Mouse (Mus musculus): ENCODE data around the gene Creb1.
"Not testable (repeated sequence)": the region's sequence is repeated elsewhere in the genome, so short reads cannot be mapped to it uniquely, and the experiment has no call there.

The Creb1 gene

DNA sequence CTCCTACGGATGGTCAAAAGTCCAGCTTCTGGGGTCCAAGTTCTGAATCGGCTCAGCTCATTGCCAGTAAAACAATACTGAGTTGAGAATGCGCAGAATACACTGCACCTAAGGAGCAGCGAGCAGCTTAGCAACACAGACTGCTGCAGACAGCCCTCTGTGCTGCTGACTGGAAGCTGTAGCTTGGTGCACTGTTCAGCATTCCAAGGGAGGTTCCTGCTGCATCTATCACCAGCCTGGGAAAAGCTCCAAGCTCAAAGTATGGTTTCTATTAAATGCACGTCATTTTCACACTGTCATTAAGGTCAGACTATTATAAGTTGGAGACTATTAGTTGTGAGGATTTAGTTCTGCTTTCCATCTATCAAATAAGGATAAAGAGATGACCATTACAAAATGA, 88.7 kb downstream of the Creb1 start:
- DNase-seq = peak; percentile 20 to 25

DNA sequence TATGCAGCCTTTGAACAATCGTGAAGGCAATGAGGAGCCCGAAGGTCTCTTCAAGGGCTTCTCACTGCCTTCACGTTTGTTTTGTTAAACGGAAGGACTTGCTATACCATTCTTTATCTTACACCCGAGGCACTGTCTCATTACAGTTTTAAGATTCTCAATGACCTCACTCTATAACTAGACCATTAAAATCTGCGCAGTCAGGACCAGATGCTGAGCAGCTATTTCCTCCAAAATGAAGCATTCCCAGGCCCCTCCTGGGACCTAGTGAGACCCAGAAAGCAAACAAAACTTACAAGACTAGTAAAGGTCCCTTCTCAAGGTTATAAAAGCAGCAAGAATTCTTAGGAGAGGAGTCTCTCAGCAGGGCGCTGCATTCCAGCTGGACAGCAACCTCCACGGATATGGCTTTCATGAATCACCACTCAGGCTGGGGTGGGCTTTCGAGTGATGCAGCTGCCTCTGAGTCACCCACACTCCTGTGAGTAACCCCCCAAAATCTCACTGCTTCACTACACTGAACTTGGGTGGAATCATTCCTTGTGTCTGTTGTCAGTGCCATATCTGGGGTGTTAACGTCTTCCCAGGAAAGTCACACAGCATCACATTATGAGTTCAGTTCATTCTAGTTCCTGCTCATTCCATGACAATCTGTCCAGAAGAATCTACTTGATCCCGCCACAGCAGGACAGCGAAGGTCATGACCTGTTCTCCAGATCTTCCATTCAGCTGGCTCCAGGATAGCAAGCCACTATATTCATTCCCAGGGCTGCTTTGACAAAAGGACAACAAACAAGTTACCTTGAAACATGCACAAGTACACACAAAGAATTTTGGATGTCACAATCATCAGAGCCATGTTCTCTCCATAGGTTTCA, 91.4 kb downstream of the Creb1 start:
- no peak for DNase-seq

DNA sequence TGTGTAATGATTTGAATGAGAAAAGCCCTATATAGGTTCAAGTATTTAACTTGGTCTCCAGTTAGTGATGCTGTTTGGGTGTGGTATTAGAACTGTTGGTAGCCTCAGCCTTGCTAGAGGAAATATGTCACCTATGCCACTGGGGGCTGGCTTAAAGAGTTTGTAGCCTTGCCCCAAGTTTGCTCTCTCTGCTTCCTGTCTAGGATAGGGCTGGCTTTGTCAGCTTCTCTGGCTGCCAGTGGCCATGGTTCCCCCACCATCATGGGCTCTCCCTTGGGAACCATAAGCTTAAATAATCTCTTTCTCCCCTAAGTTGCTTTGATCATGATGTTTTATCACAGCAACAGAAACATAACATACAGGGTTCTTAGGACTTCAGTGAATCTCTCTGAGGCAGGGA, 92.8 kb downstream of the Creb1 start:
- no peak for DNase-seq

DNA sequence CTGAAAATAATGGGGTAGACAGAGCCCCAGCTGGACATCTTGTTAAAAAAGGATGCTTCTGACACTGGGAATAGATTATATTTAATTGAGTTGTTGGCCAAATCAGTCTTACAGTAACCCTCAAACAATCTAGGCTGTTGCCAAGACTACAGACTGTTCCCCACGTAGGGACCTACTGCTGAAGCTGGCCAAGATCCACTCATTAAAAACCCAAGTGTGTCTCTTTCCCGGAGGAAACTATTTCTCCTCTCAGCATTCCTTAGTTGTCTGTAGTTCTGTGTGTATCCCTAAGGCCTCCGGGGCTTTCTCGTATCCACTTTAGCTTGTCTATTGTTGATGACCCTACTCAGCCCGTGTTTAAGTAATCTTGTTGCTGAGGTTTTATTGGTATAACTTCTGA, 99.1 kb downstream of the Creb1 start:
- DNase-seq = no peak

DNA sequence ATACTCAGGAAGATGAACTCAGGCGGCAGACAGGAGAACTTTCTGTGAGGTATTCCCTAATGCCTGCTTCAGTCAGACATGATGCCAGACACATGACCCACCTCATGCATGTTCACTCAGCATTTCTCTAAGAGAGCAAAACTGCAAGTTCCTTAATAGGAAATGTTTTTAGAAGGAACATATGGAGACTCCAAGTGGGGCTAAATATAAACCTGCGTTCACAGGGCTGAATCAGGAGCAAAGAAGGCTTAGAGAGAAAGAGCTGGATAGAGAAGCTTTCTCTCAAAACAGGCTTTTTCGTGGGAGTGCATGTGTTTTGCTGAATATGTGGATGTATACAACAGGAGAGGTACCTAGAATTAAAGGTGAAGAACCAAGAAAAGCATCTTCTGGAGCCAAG, 100.8 kb downstream of the Creb1 start:
- no peak for DNase-seq

DNA sequence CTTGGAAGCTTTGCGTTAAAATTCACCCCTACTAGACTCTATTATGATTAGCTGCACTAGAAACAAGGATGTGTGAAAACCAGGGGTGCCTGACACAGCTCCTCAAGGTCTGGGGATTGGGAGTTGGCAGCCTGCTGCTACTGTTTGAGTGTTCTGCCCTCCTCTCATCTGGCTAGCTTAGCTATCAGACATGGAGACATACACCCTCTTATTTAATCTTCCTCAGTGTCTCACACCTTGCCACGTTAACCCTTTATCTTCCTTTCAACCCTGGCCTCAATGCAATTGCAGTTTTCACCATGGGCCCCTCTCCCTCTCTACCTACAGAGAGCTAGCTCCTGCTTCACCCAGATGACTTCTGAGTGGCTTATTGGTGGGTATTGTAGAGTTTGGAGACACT, 103.2 kb downstream of the Creb1 start:
- no peak for DNase-seq

DNA sequence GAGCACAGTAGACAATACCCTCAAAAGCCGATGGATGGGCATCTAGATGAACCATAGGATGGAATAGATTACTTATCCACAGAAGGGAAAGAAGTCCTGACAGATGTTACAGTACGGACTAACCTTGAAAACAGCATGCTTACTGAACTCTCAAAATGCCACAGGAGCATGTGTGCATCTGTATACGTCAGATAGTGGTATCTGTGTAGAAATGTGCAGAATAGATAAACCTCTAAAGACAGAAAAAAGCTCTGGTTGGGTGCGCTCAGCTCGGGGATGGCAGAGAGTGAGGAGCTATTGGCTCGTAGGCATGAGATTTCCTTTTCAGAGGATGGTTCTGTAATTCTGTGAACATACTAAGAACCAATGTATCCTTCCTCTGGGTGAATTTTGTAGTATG, 106.8 kb downstream of the Creb1 start:
- DNase-seq = no peak

DNA sequence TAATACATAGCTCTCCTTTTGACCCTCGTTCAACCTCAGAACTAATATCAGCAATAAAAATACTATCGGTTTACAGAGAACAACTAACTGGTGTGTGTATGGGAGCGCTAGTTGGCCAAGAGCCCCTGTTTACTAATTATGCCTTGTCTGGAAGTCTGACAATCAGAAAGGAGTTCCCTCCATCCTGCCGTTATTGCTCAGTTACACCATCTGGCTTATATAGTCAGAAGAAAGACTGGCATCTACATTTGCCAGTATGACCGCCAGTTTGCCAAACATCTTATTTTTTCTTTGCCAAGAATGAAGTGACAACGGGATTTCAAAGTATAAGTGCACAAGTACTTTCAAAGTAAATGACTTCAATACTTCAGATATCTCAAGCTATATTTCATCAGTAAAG, 108.6 kb downstream of the Creb1 start:
- no peak for DNase-seq

DNA sequence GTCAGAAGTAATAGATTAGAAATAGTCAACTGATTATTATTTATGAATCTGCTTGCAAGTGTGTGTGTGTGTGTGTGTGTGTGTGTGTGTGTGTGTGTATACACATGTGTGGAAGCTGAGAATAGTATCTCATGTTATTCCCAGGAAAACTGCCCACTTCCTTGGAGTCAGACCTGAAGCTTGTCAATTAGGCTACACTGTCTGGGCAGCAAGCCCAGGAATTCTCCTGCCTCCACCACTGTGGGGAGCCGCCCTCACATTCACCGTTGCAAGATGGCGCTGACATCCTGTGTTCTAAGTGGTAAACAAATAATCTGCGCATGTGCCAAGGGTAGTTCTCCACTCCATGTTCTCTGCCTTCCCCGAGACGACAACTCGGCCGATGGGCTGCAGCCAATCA, 110.1 kb downstream of the Creb1 start:
- DNase-seq = not testable (repeated sequence)

DNA sequence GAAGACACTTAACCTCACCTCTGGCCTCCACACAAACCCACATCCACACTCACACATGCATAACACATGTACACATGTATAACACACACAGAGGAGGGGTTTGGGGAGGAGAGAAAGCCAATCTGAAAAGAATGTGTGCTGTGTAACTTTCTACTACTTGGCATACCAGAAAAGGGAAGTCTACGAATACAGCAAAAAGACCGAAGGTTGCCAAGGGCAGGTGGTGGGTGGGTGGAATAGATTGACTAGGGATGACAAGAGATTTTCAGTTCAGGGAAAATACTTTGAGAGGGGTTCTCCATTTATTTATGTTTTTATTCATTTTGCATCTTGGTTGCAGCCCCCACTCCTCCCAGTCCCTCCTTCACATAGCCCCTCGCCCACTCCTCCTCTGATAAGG, 112.1 kb downstream of the Creb1 start:
- DNase-seq = no peak

DNA sequence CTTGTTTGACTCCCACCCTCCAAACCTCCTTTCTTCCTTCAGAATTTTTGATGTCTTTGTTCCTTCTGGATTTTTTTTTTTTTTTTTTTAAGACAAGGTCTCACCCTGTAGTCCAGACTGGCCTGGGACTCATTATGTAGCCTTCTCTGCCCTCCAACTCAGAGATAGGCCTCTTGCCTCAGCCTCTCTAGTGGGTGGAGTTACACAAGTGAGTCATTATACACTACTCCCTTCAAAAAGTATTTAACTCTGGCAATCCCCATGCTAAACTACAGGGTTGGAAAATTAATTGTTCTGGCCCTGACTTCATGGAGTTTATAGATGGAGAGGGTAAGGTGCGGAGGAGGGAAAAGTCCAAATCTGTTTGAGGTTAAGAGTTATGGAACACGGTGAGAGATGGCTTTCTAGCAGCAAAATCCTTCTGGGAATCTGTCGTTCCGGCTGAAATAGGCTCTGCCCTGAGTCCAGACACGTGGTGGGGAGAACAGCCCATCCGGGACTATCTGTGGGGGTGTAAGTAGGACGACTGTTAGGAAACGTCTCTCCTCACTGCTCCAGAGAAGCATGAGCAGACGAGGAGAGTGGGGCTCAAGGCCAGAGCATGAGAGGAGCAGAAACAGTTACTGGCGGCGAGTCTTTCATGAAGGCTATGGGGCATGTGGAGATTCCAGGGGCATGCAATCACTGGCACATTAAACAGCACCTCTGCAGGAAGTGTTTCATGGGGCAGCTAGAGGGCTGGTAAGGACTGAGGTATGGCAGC, 117.1 kb downstream of the Creb1 start:
- DNase-seq = no peak

DNA sequence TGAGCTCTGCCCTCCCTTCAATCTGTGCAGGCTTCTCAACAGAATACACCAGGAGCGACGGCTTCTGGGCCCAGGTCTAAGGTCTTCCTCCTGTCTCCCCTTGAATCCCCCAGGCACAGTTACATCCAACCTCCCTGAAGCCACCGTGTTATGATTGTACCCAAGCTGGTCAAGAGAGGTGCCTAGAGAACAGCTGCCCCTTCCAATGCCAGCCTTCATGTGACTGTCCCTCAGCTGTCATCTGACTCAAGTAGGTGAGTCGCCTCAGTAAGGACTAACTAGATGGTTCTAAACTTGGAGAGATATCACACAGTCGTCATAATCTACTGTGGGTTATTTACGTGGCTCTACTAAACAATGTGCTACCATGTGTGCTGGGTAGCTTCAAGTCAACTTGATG, 121.3 kb downstream of the Creb1 start:
- no peak for DNase-seq
